17 mouse cellular contexts compared by ENCODE assay signal in the genomic region with DNA sequence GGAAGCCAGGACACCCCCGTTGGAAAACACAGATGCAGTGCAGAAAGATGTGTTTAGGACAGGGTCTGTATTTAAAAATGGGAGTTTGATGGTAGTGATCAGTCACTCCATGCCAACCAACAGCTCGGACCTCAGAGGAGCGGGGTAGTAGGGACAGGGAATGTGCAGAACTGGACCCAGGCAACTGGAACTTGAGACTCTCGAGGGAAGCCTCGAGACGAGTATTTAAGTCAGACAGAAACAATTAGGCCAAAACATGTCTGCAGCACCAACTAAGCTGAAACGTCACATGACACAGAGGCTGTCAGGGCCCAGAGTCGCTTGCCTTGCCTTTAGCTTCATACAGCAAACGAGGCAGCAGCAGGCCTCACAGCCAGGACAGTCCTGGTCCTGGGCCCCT. TPM values are rescaled to one million over a fixed set of nuclear protein-coding genes. Genes with fewer than 3 reads are reported as not detected.
DNase-seq lines count a peak whose midpoint lies in the region; ATAC-seq and TF ChIP-seq lines count a peak whose summit lies in the region.
"Had no signal": no experiment of that assay in that cellular context is flagged by ENCODE, and none has a peak within 500 bp of the region (broad histone marks: within the 10 kb centered on the region; RNA-seq: fewer than 3 reads in every experiment).

No protein-coding gene starts in this region.

- intact Hi-C loops in heart, postnatal 36 days (cut with DNase I), result loop anchor here (2.0 kb wide), 2 partner anchors 29 to 67 kb away; no protein-coding TSS in a partner anchor

- peaks cover 8% of the 10 kb centered on the region for H3K79me2 ChIP-seq in myocyte (ENCODE audit: control insufficient read depth, insufficient read depth)

- no peak overlapping the region for H3ac ChIP-seq in myocyte (ENCODE audit: control insufficient read depth, insufficient read length)

- H3K4me3 ChIP-seq in embryonic facial prominence, embryonic 11.5 days (ENCODE audit: low read depth, low read length), result no peak overlapping the region
- H3K4me3 ChIP-seq in embryonic facial prominence, embryonic 10.5 days, result no peak overlapping the region
- no peak overlapping the region for H3K4me3 ChIP-seq in heart, embryonic 14.5 days (ENCODE audit: control insufficient read depth in 1 of 2, insufficient read depth in 1 of 2, low read depth in 1 of 2, low read length in 2 of 2)
- H3K4me3 ChIP-seq in lung, embryonic 15.5 days, result no peak overlapping the region
- H3K4me3 ChIP-seq in lung, adult 2 months (replicated peaks; ENCODE audit: extremely low read depth, low read depth, low read length), result no peak overlapping the region
- H3K4me3 ChIP-seq in myocyte, result no peak overlapping the region
- H3K4me3 ChIP-seq: forebrain, embryonic 12.5 days; hindbrain, embryonic 15.5 days; left cerebral cortex, adult 2 months; liver, embryonic 15.5 days; midbrain, embryonic 15.5 days had no signal

- no peak overlapping the region for H3K4me2 ChIP-seq in embryonic facial prominence, embryonic 11.5 days (ENCODE audit: low read depth, low read length)
- H3K4me2 ChIP-seq in heart, embryonic 14.5 days (ENCODE audit: low read length), result no peak overlapping the region
- no peak overlapping the region for H3K4me2 ChIP-seq in lung, embryonic 15.5 days
- H3K4me2 ChIP-seq in myocyte (ENCODE audit: low read depth), result peak overlapping the region; percentile 62
- H3K4me2 ChIP-seq: forebrain, embryonic 12.5 days; hindbrain, embryonic 15.5 days; liver, embryonic 15.5 days; midbrain, embryonic 15.5 days had no signal

- TF ChIP-seq CTCF in lung, adult 2 months (IDR thresholded peaks at IDR 0.05; ENCODE audit: insufficient read depth, low read length), result no peak

- TF ChIP-seq POLR2A in lung, adult 2 months (IDR thresholded peaks at IDR 0.05; ENCODE audit: borderline replicate concordance, extremely low read depth, low read depth, low read length), result no peak
- no peak for TF ChIP-seq POLR2A in myocyte (IDR thresholded peaks at IDR 0.05; ENCODE audit: insufficient read length, low read depth)

- H3K36me3 ChIP-seq in embryonic facial prominence, embryonic 11.5 days (replicated peaks; ENCODE audit: control insufficient read depth, insufficient read depth, low read depth, low read length), result peaks cover 3% of the 10 kb centered on the region; the same call in 1 of the 2 replicates
- H3K36me3 ChIP-seq in embryonic facial prominence, embryonic 10.5 days (replicated peaks), result peaks cover 56% of the 10 kb centered on the region
- H3K36me3 ChIP-seq in heart, embryonic 14.5 days (ENCODE audit: control insufficient read depth, insufficient read depth, low read length), result peaks cover 51% of the 10 kb centered on the region
- peaks cover 48% of the 10 kb centered on the region for H3K36me3 ChIP-seq in lung, embryonic 15.5 days
- peaks cover 18% of the 10 kb centered on the region for H3K36me3 ChIP-seq in myocyte (ENCODE audit: control insufficient read depth, insufficient read depth)

- 0 out of 2 replicates have a peak overlapping the region, but pooled peaks have one; percentile 9 for H3K9ac ChIP-seq in embryonic facial prominence, embryonic 11.5 days (replicated peaks; ENCODE audit: low read length)
- peak overlapping the region; percentile 4; the same call in 1 of the 2 replicates for H3K9ac ChIP-seq in heart, embryonic 14.5 days (ENCODE audit: low read length)
- H3K9ac ChIP-seq in lung, embryonic 15.5 days, result no peak overlapping the region
- H3K9ac ChIP-seq: forebrain, embryonic 12.5 days; hindbrain, embryonic 15.5 days; liver, embryonic 15.5 days; midbrain, embryonic 15.5 days had no signal

- no peaks in the 10 kb centered on the region for H3K27me3 ChIP-seq in embryonic facial prominence, embryonic 11.5 days (ENCODE audit: control insufficient read depth, insufficient read depth, low read length)
- H3K27me3 ChIP-seq in embryonic facial prominence, embryonic 10.5 days (replicated peaks; ENCODE audit: low read depth, poor library complexity, severe bottlenecking), result 0 out of 2 replicates have a peak, but pooled peaks cover 11% of the 10 kb centered on the region
- no peaks in the 10 kb centered on the region for H3K27me3 ChIP-seq in heart, embryonic 14.5 days (ENCODE audit: control insufficient read depth, insufficient read depth, low read length)
- H3K27me3 ChIP-seq in lung, embryonic 15.5 days, result no peaks in the 10 kb centered on the region
- no peaks in the 10 kb centered on the region for H3K27me3 ChIP-seq in myocyte (ENCODE audit: control insufficient read depth, insufficient read depth, insufficient read length)
- H3K27me3 ChIP-seq: hindbrain, embryonic 15.5 days; liver, embryonic 15.5 days had no signal

- no peak overlapping the region for H3K27ac ChIP-seq in embryonic facial prominence, embryonic 11.5 days (replicated peaks; ENCODE audit: low read depth, low read length)
- H3K27ac ChIP-seq in embryonic facial prominence, embryonic 10.5 days (replicated peaks), result no peak overlapping the region
- H3K27ac ChIP-seq in heart, embryonic 14.5 days (replicated peaks in 1 of 2; ENCODE audit: control insufficient read depth in 1 of 2, insufficient read depth in 1 of 2, low read depth in 2 of 2, low read length in 2 of 2), result peak overlapping the region; percentile 53 to 82
- 0 out of 2 replicates have a peak overlapping the region, but pooled peaks have one; percentile 3 for H3K27ac ChIP-seq in lung, embryonic 15.5 days
- H3K27ac ChIP-seq: forebrain, embryonic 12.5 days; hindbrain, embryonic 15.5 days; left cerebral cortex, adult 2 months; liver, embryonic 15.5 days; midbrain, embryonic 15.5 days had no signal

- no peaks in the 10 kb centered on the region; the same call in 1 of the 2 replicates for H3K4me1 ChIP-seq in embryonic facial prominence, embryonic 11.5 days (ENCODE audit: control insufficient read depth, insufficient read depth, low read length)
- peaks cover 43% of the 10 kb centered on the region for H3K4me1 ChIP-seq in embryonic facial prominence, embryonic 10.5 days
- H3K4me1 ChIP-seq in heart, embryonic 14.5 days (ENCODE audit: control insufficient read depth in 2 of 2, insufficient read depth in 2 of 2, low read length in 2 of 2), result peaks cover 26 to 27% of the 10 kb centered on the region in 2 experiments
- H3K4me1 ChIP-seq in lung, embryonic 15.5 days, result peaks cover 12% of the 10 kb centered on the region
- peaks cover 4% of the 10 kb centered on the region; the same call in 1 of the 2 replicates for H3K4me1 ChIP-seq in lung, adult 2 months (ENCODE audit: control insufficient read depth, insufficient read depth, low read length)
- H3K4me1 ChIP-seq: forebrain, embryonic 12.5 days; hindbrain, embryonic 15.5 days; midbrain, embryonic 15.5 days had no signal

- no peaks in the 10 kb centered on the region for H3K9me3 ChIP-seq in embryonic facial prominence, embryonic 11.5 days (replicated peaks; ENCODE audit: control insufficient read depth, low read length)
- H3K9me3 ChIP-seq in embryonic facial prominence, embryonic 10.5 days, result no peaks in the 10 kb centered on the region
- no peaks in the 10 kb centered on the region for H3K9me3 ChIP-seq in heart, embryonic 14.5 days (ENCODE audit: control insufficient read depth, low read length)
- no peaks in the 10 kb centered on the region for H3K9me3 ChIP-seq in lung, embryonic 15.5 days
- H3K9me3 ChIP-seq: forebrain, embryonic 12.5 days; hindbrain, embryonic 15.5 days; liver, embryonic 15.5 days; midbrain, embryonic 15.5 days had no signal

- WGBS in embryonic facial prominence, embryonic 11.5 days, result 55% methylated on average over 9 of the region's 9 CpGs
- 74% methylated on average over 9 of the region's 9 CpGs for WGBS in embryonic facial prominence, embryonic 10.5 days
- 50% methylated on average over 9 of the region's 9 CpGs for WGBS in heart, embryonic 14.5 days
- 46% methylated on average over 9 of the region's 9 CpGs for WGBS in lung, embryonic 15.5 days
- WGBS in lung, adult 2 months, result 60% methylated on average over 9 of the region's 9 CpGs

- ATAC-seq in embryonic facial prominence, embryonic 11.5 days (replicated peaks; ENCODE audit: insufficient number of reproducible peaks, low FRiP score, low TSS enrichment, low read depth), result no peak
- no peak for ATAC-seq in heart, embryonic 14.5 days (ENCODE audit: insufficient number of reproducible peaks, insufficient read depth, low FRiP score, low read depth)
- no peak for ATAC-seq in lung, embryonic 15.5 days (ENCODE audit: borderline replicate concordance, extremely low read depth, low FRiP score, low TSS enrichment)
- ATAC-seq: midbrain, embryonic 15.5 days had no signal

- DNase-seq in embryonic facial prominence, embryonic 11.5 days (ENCODE audit: low spot score), result no peak
- no peak for DNase-seq in embryonic facial prominence, embryonic 10.5 days (ENCODE audit: low spot score)
- no peak for DNase-seq in heart, postnatal 36 days
- DNase-seq in lung, adult 2 months, result no peak
- no peak for DNase-seq in adrenal gland, postnatal 10 days
- DNase-seq: cerebellum, adult 11-12 months; cerebellum, postnatal 36 days; kidney, adult 11 months had no signal

RNA-seq across cellular contexts. Expression of a gene that starts 3.2 kb away (rescaled TPM):
- polyA plus RNA-seq in embryonic facial prominence, embryonic 11.5 days (2014; fragmentation: Nextera tagmentation; extraction: Ambion mirVana), result 6.6 and 6.7 TPM in 2 replicates
- 1.8 and 2.5 TPM in 2 replicates for polyA plus RNA-seq in embryonic facial prominence, embryonic 10.5 days (2016; fragmentation: Nextera tagmentation; extraction: Ambion mirVana)
- 0.26 and 1.3 TPM in 2 replicates for polyA plus RNA-seq in heart, embryonic 14.5 days (2014; fragmentation: Nextera tagmentation; extraction: Ambion mirVana)
- 1 to 10 TPM; 1.1 to 1.2 TPM for total RNA-seq in heart, postnatal 36 days (2021)
- 1.3 and 2.8 TPM in 2 replicates for polyA plus RNA-seq in lung, embryonic 15.5 days (2015; fragmentation: Nextera tagmentation; extraction: Ambion mirVana)
- polyA plus RNA-seq in lung, adult 2 months (2012; rRNA removed), result 10.7 and 289 TPM in 2 replicates
- polyA plus RNA-seq in myocyte (2012; fragmentation: generic; extraction: Trizol), result 1,699 TPM
- total RNA-seq in adrenal gland, postnatal 10 days (2021), result 100 to 1,000 TPM; 189 to 579 TPM
- total RNA-seq: adrenal gland, adult 2 months had no signal
- polyA plus RNA-seq: adrenal gland, adult 2 months had no signal

RNA-seq across cellular contexts. Expression of a gene that starts 9.1 kb away (rescaled TPM):
- 36.3 and 39.3 TPM in 2 replicates for polyA plus RNA-seq in embryonic facial prominence, embryonic 11.5 days (2014; fragmentation: Nextera tagmentation; extraction: Ambion mirVana)
- polyA plus RNA-seq in embryonic facial prominence, embryonic 10.5 days (2016; fragmentation: Nextera tagmentation; extraction: Ambion mirVana), result 53.3 and 54.0 TPM in 2 replicates
- 35.6 and 39.0 TPM in 2 replicates for polyA plus RNA-seq in heart, embryonic 14.5 days (2014; fragmentation: Nextera tagmentation; extraction: Ambion mirVana)
- 10 to 100 TPM; 40.0 to 42.2 TPM for total RNA-seq in heart, postnatal 36 days (2021)
- polyA plus RNA-seq in lung, embryonic 15.5 days (2015; fragmentation: Nextera tagmentation; extraction: Ambion mirVana), result 45.6 and 46.8 TPM in 2 replicates
- polyA plus RNA-seq in lung, adult 2 months (2012; rRNA removed), result 58.1 and 62.4 TPM in 2 replicates
- polyA plus RNA-seq in myocyte (2012; fragmentation: generic; extraction: Trizol), result 58.8 TPM
- 10 to 100 TPM; 47.5 to 53.4 TPM for total RNA-seq in adrenal gland, postnatal 10 days (2021)

RNA-seq across cellular contexts. Expression of a gene that starts 21.0 kb away (rescaled TPM):
- 158 and 159 TPM in 2 replicates for polyA plus RNA-seq in embryonic facial prominence, embryonic 11.5 days (2014; fragmentation: Nextera tagmentation; extraction: Ambion mirVana)
- 169 and 185 TPM in 2 replicates for polyA plus RNA-seq in embryonic facial prominence, embryonic 10.5 days (2016; fragmentation: Nextera tagmentation; extraction: Ambion mirVana)
- 188 and 199 TPM in 2 replicates for polyA plus RNA-seq in heart, embryonic 14.5 days (2014; fragmentation: Nextera tagmentation; extraction: Ambion mirVana)
- 100 to 1,000 TPM; 287 to 327 TPM for total RNA-seq in heart, postnatal 36 days (2021)
- polyA plus RNA-seq in lung, embryonic 15.5 days (2015; fragmentation: Nextera tagmentation; extraction: Ambion mirVana), result 125 and 127 TPM in 2 replicates
- 53.1 and 71.0 TPM in 2 replicates for polyA plus RNA-seq in lung, adult 2 months (2012; rRNA removed)
- polyA plus RNA-seq in myocyte (2012; fragmentation: generic; extraction: Trizol), result 167 TPM
- 100 to 1,000 TPM; 215 to 222 TPM for total RNA-seq in adrenal gland, postnatal 10 days (2021)

RNA-seq across cellular contexts. Expression of a gene that starts 37.1 kb away (rescaled TPM):
- 44.8 and 46.2 TPM in 2 replicates for polyA plus RNA-seq in embryonic facial prominence, embryonic 11.5 days (2014; fragmentation: Nextera tagmentation; extraction: Ambion mirVana)
- 50.4 and 54.1 TPM in 2 replicates for polyA plus RNA-seq in embryonic facial prominence, embryonic 10.5 days (2016; fragmentation: Nextera tagmentation; extraction: Ambion mirVana)
- polyA plus RNA-seq in heart, embryonic 14.5 days (2014; fragmentation: Nextera tagmentation; extraction: Ambion mirVana), result 31.2 and 38.8 TPM in 2 replicates
- 10 to 100 TPM; 37.1 to 37.9 TPM for total RNA-seq in heart, postnatal 36 days (2021)
- polyA plus RNA-seq in lung, embryonic 15.5 days (2015; fragmentation: Nextera tagmentation; extraction: Ambion mirVana), result 47.7 and 54.1 TPM in 2 replicates
- 152 and 216 TPM in 2 replicates for polyA plus RNA-seq in lung, adult 2 months (2012; rRNA removed)
- polyA plus RNA-seq in myocyte (2012; fragmentation: generic; extraction: Trizol), result 104 TPM
- 10 to 100 TPM; 65.0 to 84.5 TPM for total RNA-seq in adrenal gland, postnatal 10 days (2021)

RNA-seq across cellular contexts. Expression of a gene that starts 37.6 kb away (rescaled TPM):
- polyA plus RNA-seq in embryonic facial prominence, embryonic 11.5 days (2014; fragmentation: Nextera tagmentation; extraction: Ambion mirVana), result 18.6 and 24.8 TPM in 2 replicates
- 33.7 and 34.6 TPM in 2 replicates for polyA plus RNA-seq in embryonic facial prominence, embryonic 10.5 days (2016; fragmentation: Nextera tagmentation; extraction: Ambion mirVana)
- 19.6 and 19.8 TPM in 2 replicates for polyA plus RNA-seq in heart, embryonic 14.5 days (2014; fragmentation: Nextera tagmentation; extraction: Ambion mirVana)
- 1 to 10 TPM; 7.5 to 9.0 TPM for total RNA-seq in heart, postnatal 36 days (2021)
- polyA plus RNA-seq in lung, embryonic 15.5 days (2015; fragmentation: Nextera tagmentation; extraction: Ambion mirVana), result 35.4 and 37.6 TPM in 2 replicates
- polyA plus RNA-seq in lung, adult 2 months (2012; rRNA removed), result 31.4 and 33.2 TPM in 2 replicates
- 36.7 TPM for polyA plus RNA-seq in myocyte (2012; fragmentation: generic; extraction: Trizol)
- 10 to 100 TPM; 26.5 to 42.3 TPM for total RNA-seq in adrenal gland, postnatal 10 days (2021)

Comparison
In these comparisons a context has a peak if more than half of its experiments do, and no peak if none do; other contexts are left out.
1. H3K27ac ChIP-seq: peak in heart, embryonic 14.5 days (2 of 2) and lung, embryonic 15.5 days (single experiment); none in embryonic facial prominence, embryonic 11.5 days (single experiment) and embryonic facial prominence, embryonic 10.5 days (single experiment).